Mouse (Mus musculus): ENCODE data around the gene Psmd4. TPM values are rescaled to one million over a fixed set of nuclear protein-coding genes. Genes with fewer than 3 reads are reported as not detected.
"Not testable (repeated sequence)": the region's sequence is repeated elsewhere in the genome, so short reads cannot be mapped to it uniquely, and the experiment has no call there.

The Psmd4 gene
- 100 to 1,000 TPM; 155 to 167 TPM for total RNA-seq (2021)

DNA sequence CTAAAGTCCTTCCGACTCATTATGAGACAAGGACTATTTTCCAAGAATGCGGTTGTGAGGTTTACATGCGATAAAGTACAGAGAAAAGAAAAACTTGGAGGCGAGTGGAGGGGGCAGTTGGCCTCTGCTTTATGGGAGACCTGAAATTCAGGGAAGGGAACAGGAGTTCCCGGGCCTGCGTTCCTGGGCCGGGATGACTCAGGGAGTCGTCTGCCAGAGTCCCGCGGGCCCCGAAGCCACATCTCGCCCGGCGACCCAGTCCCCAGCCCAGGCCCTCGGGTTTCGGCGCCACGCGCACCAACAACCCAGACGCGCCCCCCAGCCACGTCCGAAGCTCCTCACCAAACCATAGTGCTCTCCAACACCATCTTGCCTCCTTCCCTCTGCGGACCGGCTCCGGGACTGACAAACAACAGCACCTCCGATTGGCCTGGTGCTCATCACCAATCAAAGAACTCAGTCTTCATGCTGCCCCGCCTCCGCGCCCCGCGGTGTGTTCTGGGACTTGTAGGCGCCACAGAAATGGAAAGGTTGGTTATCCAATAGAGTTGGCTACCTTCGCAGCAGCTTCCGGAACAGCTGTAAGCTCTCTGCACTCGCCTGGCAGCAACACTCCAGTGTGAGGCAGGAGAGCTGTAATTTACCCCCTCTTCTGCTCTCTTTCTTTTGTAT lies at the start of gene Psmd4:
Gene Psmd4, minus strand, starts transcription at position 449 of the 672 bp plus-strand sequence.
- DNase-seq (ENCODE audit: extremely low spot score in 1 of 2, low spot score in 2 of 2): peak; percentile 97 to 98
- intact Hi-C loops (cut with DNase I): no loop called here

GRCm38 (mm10) chr3:95088071-95088470 lies 45.7 kb upstream of the Psmd4 start:
- DNase-seq (ENCODE audit: extremely low spot score in 1 of 2, low spot score in 2 of 2): no peak
- intact Hi-C loops (cut with DNase I): no loop called here

- no peak for DNase-seq (ENCODE audit: extremely low spot score in 1 of 2, low spot score in 2 of 2)
- intact Hi-C loops (cut with DNase I): no loop called here
These were observed 29.2 kb upstream of the Psmd4 start for GRCm38 (mm10) chr3:95071606-95072005.

GRCm38 (mm10) chr3:95066570-95066969 lies 24.2 kb upstream of the Psmd4 start:
- intact Hi-C loops (cut with DNase I): no loop called here
- no peak for DNase-seq (ENCODE audit: extremely low spot score in 1 of 2, low spot score in 2 of 2)

DNA sequence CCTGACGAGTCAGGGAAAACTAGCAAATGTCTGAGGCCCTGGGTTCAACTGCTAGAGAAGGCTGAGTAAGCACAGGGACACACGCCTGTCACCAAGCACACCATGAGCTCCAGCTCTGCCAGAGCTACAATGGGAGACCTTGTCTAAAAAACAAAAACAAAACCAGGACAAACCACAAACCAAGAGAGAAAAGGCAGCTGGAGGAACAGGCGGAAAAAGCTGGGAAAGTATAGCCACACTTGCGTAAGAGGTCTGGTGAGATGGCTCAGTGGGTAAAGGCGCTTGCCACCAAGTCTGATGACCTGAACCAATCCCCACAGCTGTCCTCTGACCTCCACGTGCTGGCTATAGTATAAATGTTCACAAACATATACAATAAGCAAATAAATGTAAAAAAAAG lies 23.7 kb upstream of the Psmd4 start:
- DNase-seq (ENCODE audit: extremely low spot score in 1 of 2, low spot score in 2 of 2): no peak
- intact Hi-C loops (cut with DNase I): no loop called here

DNA sequence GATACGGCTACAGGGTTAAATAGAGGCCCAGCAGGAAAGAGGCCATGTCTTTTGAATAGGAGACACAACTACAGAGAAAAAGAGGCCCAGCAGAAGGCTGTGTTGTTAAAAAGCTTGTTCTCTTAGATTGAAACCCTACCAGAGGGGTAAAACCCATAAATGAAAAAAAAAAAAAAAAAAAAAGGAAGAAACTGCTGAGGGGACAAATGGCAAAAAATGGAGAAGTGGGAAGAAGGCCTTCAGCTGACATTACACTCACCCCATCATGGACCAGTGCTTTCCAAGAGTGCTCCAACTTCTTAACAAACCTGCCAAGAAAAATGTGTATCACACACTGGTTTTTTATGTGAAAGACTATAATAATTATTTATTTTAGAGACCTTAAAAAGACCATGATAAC lies 23.1 kb upstream of the Psmd4 start:
- intact Hi-C loops (cut with DNase I): no loop called here
- no peak for DNase-seq (ENCODE audit: extremely low spot score in 1 of 2, low spot score in 2 of 2)

DNA sequence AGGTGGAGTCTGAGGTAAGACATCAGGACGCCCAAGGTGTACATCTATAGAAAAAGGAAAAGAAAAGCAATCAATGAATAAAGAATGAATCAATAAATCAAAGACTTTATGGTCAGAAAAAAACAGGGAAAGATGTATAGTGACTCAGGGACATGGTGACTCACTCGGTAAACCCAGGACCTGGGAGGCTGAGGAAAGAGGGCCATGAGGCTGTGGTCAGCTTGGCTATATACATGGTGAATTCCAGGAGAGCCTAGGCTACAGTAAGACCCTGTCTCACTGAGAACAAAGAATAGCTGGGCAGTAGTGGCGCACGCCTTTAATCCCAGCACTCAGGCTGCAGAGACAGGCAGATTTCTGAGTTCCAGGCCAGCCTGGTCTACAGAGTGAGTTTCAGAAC lies 21.3 kb upstream of the Psmd4 start:
- no peak for DNase-seq (ENCODE audit: extremely low spot score in 1 of 2, low spot score in 2 of 2)
- intact Hi-C loops (cut with DNase I): no loop called here

DNA sequence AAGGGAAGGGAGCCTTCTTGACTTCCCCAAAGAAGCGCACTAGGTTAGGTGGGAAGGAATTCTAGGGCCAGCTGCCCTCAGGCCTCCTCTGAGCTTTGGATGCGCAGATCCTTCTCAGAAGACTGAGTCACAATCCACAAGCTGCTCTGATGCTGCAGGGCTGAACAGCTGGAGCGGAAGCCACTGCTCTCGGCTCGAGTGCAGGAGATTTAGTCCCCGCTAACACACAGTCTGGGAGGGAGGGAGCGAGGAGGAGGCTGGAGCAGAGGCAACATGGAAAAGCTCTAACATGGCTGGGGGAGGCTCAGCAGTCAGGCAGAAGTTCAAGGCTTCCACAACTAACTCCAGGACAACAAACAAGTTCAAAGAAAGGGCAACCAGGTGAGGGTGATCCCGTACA lies 15.7 kb upstream of the Psmd4 start:
- DNase-seq (ENCODE audit: extremely low spot score in 1 of 2, low spot score in 2 of 2): peak in 1 of 2 experiments; percentile 45
- intact Hi-C loops (cut with DNase I): loop anchor here (10.0 kb wide), 1 partner anchor 47 kb away; the partner anchor contains the start of gene Pip5k1a

GRCm38 (mm10) chr3:95056275-95056674 lies 13.9 kb upstream of the Psmd4 start:
- no peak for DNase-seq (ENCODE audit: extremely low spot score in 1 of 2, low spot score in 2 of 2)
- intact Hi-C loops (cut with DNase I): loop anchor here (10.0 kb wide), 1 partner anchor 49 kb away; the partner anchor contains the start of gene Pip5k1a

DNA sequence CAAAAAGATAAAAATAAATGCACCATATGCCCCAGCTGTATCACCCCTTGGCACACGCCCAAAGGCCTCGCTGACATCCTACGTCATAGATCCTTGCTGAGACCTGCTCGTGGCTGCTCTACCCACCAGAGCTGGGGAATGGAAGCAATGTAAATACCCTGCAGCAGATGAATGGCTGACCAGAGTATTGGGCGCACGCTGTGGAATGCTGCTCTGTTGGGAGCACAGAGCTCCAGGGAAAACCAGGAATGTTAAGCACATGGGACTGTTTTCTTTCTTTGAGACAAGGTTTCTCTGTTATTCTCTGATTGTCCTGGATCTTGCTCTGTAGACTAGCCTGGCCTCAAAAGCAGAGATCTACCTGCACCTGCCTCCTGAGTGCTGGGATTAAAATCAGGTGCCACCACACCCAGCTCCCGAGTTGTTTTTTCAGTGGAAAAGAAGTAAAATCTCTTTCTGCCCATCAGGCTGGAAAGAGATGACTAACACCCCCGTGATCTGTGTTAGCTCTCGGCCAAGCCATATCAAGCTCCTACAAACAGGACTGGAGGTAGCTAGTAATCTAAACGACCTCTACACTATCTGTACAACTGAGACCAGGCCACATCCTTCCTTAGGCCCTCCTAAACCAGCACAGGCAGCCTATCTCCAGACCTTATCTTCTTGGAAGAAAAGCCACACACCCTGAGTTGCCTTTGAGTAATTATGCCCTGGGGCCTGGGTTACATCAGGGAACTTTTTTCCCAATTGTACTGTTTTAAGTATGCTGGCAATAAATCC lies 12.3 kb upstream of the Psmd4 start:
- intact Hi-C loops (cut with DNase I): loop anchor here (10.0 kb wide), 1 partner anchor 50 kb away; the partner anchor contains the start of gene Pip5k1a
- DNase-seq (ENCODE audit: extremely low spot score in 1 of 2, low spot score in 2 of 2): peak in 1 of 2 experiments; percentile 50

DNA sequence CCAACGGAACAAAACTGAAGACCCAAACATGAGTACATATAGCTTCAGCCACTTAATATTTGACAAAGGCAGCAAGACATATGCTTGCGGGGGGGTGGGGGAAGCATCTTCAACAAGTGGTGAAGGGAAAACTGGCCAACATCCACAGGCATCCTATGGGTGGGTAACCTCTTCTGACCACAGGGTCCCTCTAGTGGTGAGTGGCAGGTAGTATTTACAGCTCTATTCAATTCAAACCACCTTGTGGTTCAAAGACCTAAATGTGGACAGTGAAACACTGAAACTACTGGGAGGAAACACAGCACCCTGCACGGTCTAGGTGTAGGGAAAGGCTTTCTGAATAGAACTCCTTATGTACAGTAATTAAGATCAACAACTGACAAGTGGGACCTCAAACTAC lies 11.3 kb upstream of the Psmd4 start:
- DNase-seq (ENCODE audit: extremely low spot score in 1 of 2, low spot score in 2 of 2): no peak

DNA sequence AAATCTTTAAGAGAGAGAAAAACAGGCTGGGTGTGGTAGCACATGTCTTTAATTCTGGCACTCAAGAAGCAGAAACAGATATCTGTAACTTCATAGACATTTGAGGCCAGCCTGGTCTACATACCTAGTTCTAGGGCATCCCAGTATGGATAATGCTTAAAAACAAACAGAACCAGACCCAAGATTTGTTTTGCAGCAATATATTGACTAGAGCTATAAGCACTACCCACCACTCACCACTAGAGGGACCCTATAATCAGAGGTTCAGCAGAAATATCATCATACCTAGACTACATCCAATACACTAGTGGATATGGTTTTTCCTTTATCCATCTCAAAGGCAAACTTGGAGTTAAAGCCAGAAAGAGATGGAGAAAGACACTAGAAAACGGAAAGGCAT lies 10.5 kb upstream of the Psmd4 start:
- intact Hi-C loops (cut with DNase I): loop anchor here (10.0 kb wide), 1 partner anchor 52 kb away; the partner anchor contains the start of gene Pip5k1a
- peak in 1 of 2 experiments; percentile 31 for DNase-seq (ENCODE audit: extremely low spot score in 1 of 2, low spot score in 2 of 2)

More for the DNA sequence above, 11.3 kb upstream of the Psmd4 start:
- intact Hi-C loops (cut with DNase I): loop anchor here (10.0 kb wide), 1 partner anchor 51 kb away; the partner anchor contains the start of gene Pip5k1a

DNA sequence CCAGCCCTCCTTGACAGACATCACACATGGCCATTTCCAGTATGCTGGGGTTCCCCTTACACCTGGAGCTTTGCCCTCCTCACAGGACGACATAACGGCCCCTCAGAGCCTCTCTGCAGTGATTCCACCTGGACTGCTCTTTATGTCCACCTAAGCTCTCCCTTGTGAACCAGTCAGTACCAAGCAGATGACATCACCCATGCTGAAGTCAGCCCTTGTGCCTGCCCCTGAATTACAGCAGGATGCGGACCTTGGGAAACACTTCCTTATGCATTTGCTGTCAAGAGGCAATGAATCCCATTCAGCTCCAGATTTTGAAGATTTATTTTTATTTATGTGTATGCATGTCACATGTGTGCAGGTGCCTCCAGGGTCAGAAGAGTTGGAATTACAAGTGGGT lies 5.5 kb upstream of the Psmd4 start:
- DNase-seq (ENCODE audit: extremely low spot score in 1 of 2, low spot score in 2 of 2): no peak
- intact Hi-C loops (cut with DNase I): no loop called here

DNA sequence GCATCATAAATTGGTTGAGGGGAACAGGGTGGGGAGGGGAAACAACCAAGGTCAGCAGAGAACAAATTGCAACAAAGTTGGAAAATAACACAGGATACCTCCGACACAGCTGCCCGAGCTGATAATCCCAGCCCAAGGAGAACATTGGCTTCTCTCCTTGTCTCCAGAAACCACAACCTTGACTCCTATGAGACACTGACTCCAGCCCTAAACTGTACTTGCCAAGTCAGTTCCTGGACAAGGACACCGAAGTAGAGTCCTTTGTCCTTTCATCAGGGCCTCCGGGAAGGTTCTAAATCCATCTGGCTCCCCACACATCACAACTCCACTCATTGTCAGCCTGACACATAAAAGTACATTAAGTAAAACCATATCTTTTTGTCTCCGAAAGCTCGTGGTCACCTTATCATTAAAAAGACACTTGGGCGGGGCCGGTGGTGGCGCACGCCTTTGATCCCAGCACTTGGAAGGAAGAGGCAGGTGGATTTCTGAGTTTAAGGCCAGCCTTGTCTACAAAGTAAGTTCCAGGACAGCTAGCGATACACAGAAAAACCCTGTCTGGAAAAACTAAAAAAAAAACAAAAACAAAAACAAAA lies 4.1 kb upstream of the Psmd4 start:
- intact Hi-C loops (cut with DNase I): no loop called here
- DNase-seq (ENCODE audit: extremely low spot score in 1 of 2, low spot score in 2 of 2): no peak

DNA sequence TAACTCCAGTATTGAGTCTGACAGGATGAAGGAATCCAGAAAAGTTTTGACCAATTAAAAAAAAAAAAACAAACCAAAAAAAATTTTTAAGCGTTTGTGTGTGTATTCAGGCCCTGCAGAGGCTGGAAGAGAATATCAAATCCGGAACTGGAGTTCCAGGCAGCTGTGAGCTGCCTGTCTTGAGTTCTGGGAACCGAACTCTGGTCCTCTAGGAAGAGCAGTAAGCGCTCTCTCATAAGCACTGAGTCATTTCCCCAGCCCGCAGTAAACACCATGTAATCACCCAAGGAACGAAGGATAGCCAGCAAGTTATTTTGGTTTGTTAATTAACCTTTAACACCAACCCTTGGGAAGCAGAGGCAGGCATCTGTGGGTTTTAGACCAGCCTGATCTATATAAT lies 837 bp upstream of the Psmd4 start:
- DNase-seq (ENCODE audit: extremely low spot score in 1 of 2, low spot score in 2 of 2): no peak

GRCm38 (mm10) chr3:95042838-95043229 lies 420 bp upstream of the Psmd4 start:
- no peak for DNase-seq (ENCODE audit: extremely low spot score in 1 of 2, low spot score in 2 of 2)
- intact Hi-C loops (cut with DNase I): no loop called here

More for the DNA sequence above, 837 bp upstream of the Psmd4 start:
- intact Hi-C loops (cut with DNase I): no loop called here

DNA sequence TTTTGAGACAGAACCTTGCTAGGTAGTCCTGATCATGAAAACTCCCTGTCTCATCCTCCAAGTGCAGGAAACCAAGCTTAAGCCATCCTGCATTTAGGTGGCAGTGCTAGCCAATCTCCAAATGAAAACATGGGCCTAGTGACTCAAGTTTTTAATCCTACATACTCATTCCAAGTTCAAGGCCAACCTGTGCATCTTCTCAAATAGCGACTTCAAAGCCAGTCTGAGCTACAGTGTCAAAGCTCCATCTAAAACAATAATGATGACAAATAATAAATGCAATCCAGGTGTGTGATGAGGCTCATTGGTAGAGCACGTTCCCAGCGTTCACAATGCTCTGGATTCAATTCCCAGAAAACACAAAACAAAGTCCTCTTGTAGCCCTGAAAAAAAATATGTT lies 789 bp downstream of the Psmd4 start:
- intact Hi-C loops (cut with DNase I): no loop called here
- no peak for DNase-seq (ENCODE audit: extremely low spot score in 1 of 2, low spot score in 2 of 2)

GRCm38 (mm10) chr3:95029953-95030352 lies 12.5 kb downstream of the Psmd4 start:
- intact Hi-C loops (cut with DNase I): no loop called here
- DNase-seq (ENCODE audit: extremely low spot score in 1 of 2, low spot score in 2 of 2): no peak

DNA sequence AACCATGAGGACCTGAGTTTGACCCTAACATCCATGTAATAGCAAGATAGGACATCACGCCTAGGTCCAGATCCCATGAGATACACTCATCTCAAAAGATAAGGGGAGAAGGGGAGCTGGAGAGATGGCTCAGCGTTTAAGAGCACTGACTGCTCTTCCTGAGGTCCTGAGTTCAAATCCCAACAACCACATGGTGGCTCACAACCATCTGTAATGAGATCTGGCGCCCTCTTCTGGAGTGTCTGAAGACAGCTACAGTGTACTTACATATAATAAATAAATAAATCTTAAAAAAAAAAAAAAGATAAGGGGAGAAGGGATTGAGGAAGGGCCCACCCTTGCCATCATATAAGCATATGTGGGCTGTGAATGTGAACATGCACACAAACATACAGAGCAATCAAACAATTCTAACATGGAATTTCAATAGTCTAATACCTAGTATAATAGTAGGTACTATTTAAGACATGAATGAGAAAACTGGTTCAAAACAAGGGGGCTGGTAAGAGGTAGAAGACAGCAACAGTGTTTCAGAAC lies 13.1 kb downstream of the Psmd4 start:
- intact Hi-C loops (cut with DNase I); DNase-seq (ENCODE audit: extremely low spot score in 1 of 2, low spot score in 2 of 2): not testable (repeated sequence)
